Mouse (Mus musculus) kidney, postnatal 25 days (tissue): ENCODE measurements around the gene Thsd4.

ENCODE experiments used
- DNase-seq, 2 experiments: peaks; one replicate each; pipeline ENCODE4 v3.0.0; 2021; ENCODE audit warnings: mixed read lengths in 2 of 2

Thsd4 gene

GRCm38 (mm10) chr9:60521806-60522264 is at the start of gene Thsd4:
Gene Thsd4, minus strand, starts transcription at chr9:60522046.
- peak; percentile 59 to 66 for DNase-seq

GRCm38 (mm10) chr9:60571041-60571440 is 49.2 kb upstream of the Thsd4 start:
- DNase-seq: no peak

- no peak for DNase-seq
Observed at GRCm38 (mm10) chr9:60569366-60569765, 47.5 kb upstream of the Thsd4 start.

GRCm38 (mm10) chr9:60563809-60564208 is 42.0 kb upstream of the Thsd4 start:
- DNase-seq: no peak

GRCm38 (mm10) chr9:60562443-60563371 is 40.9 kb upstream of the Thsd4 start:
- DNase-seq: peak; percentile 58 to 67

- no peak for DNase-seq
Observed at GRCm38 (mm10) chr9:60561641-60562289, 39.9 kb upstream of the Thsd4 start.

GRCm38 (mm10) chr9:60558507-60558906 is 36.7 kb upstream of the Thsd4 start:
- DNase-seq: no peak

GRCm38 (mm10) chr9:60551238-60551637 is 29.4 kb upstream of the Thsd4 start:
- no peak for DNase-seq

GRCm38 (mm10) chr9:60548182-60548581 is 26.3 kb upstream of the Thsd4 start:
- peak; percentile 72 to 81 for DNase-seq

GRCm38 (mm10) chr9:60546169-60546568 is 24.3 kb upstream of the Thsd4 start:
- DNase-seq: no peak

GRCm38 (mm10) chr9:60545361-60546096 is 23.7 kb upstream of the Thsd4 start:
- no peak for DNase-seq

- DNase-seq: no peak
Observed at GRCm38 (mm10) chr9:60543422-60544015, 21.7 kb upstream of the Thsd4 start.

- no peak for DNase-seq
Observed at GRCm38 (mm10) chr9:60530310-60530709, 8.5 kb upstream of the Thsd4 start.

GRCm38 (mm10) chr9:60529348-60530243 is 7.8 kb upstream of the Thsd4 start:
- peak in 1 of 2 experiments; percentile 47 for DNase-seq

- no peak for DNase-seq
Observed at GRCm38 (mm10) chr9:60528269-60528668, 6.4 kb upstream of the Thsd4 start.

- DNase-seq: no peak
Observed at GRCm38 (mm10) chr9:60527836-60528235, 6.0 kb upstream of the Thsd4 start.

- DNase-seq: no peak
Observed at GRCm38 (mm10) chr9:60527051-60527450, 5.2 kb upstream of the Thsd4 start.

GRCm38 (mm10) chr9:60526195-60526594 is 4.3 kb upstream of the Thsd4 start:
- DNase-seq: no peak

- DNase-seq: no peak
Observed at GRCm38 (mm10) chr9:60521143-60521542, 703 bp downstream of the Thsd4 start.

- DNase-seq: no peak
Observed at GRCm38 (mm10) chr9:60519601-60520000, 2.2 kb downstream of the Thsd4 start.

- DNase-seq: peak; percentile 47 to 76
Observed at GRCm38 (mm10) chr9:60518216-60518615, 3.6 kb downstream of the Thsd4 start.

GRCm38 (mm10) chr9:60517148-60517547 is 4.7 kb downstream of the Thsd4 start:
- DNase-seq: peak; percentile 53 to 70
